Mouse (Mus musculus) E14TG2a.4 (cell line): ENCODE results near the gene Rapgef4.

ENCODE experiments used
- CTCF ChIP-seq: conservative IDR thresholded peaks from 2 replicates; pipeline ENCODE4 v1.5.1; 2014; ENCODE audit warnings: low read length
- NANOG ChIP-seq: IDR thresholded peaks from 2 replicates; pipeline ENCODE4 v1.6.1; 2014; ENCODE audit warnings: borderline replicate concordance, low read length, mixed read lengths
- POU5F1 ChIP-seq: IDR thresholded peaks from 2 replicates; pipeline ENCODE4 v1.6.1; 2014; ENCODE audit warnings: low read length, borderline replicate concordance

GRCm38 (mm10) chr2:72145281-72145875 is 164.3 kb downstream of the Rapgef4 start:
- TF ChIP-seq CTCF = no peak
- no peak for TF ChIP-seq POU5F1
- no peak for TF ChIP-seq NANOG
